Mouse (Mus musculus) heart, postnatal 0 days (tissue): ENCODE results near the gene Gm10642. TPM values are rescaled to one million over a fixed set of nuclear protein-coding genes. Genes with fewer than 3 reads are reported as not detected.

ENCODE experiments used
- ATAC-seq: fragments of 200-750 bp; cut with Nextera tagmentation; 2 replicates; pipeline ENCODE4 v1.8.0; 2017; ENCODE audit warnings: low read depth, moderate number of reproducible peaks, moderate library complexity; ENCODE audit not compliant: insufficient read depth
- DNase-seq: peaks from one replicate; pipeline ENCODE4 v3.0.0-alpha.2; 2016; ENCODE audit warnings: low spot score
- H3K27ac ChIP-seq: fragments of 300-500 bp; sonication (generic); 2 replicates; pipeline ENCODE4 v1.5.1; 2014; ENCODE audit warnings: low read depth, mild to moderate bottlenecking
- H3K27me3 ChIP-seq: fragments of 300-500 bp; sonication (generic); 2 replicates; pipeline ENCODE4 v1.6.1; 2014; ENCODE audit warnings: low read length, mixed read lengths; ENCODE audit not compliant: control insufficient read depth, insufficient read depth
- H3K36me3 ChIP-seq: fragments of 300-500 bp; sonication (generic); replicated peaks from 2 replicates; pipeline ENCODE4 v1.6.1; 2014; ENCODE audit warnings: low read length, mixed read lengths; ENCODE audit not compliant: control insufficient read depth, insufficient read depth
- H3K4me1 ChIP-seq: fragments of 300-500 bp; sonication (generic); 2 replicates; pipeline ENCODE4 v1.6.1; 2014; ENCODE audit warnings: antibody characterized with exemption; ENCODE audit not compliant: control insufficient read depth, insufficient read depth
- H3K4me2 ChIP-seq: fragments of 300-500 bp; sonication (generic); 2 replicates; pipeline ENCODE4 v1.6.1; 2014; ENCODE audit warnings: low read depth, mild to moderate bottlenecking, low read length, moderate library complexity
- H3K4me3 ChIP-seq: fragments of 300-500 bp; sonication (generic); 2 replicates; pipeline ENCODE4 v1.5.1; 2014; ENCODE audit warnings: low read depth, low read length
- H3K9ac ChIP-seq: fragments of 300-500 bp; sonication (generic); replicated peaks from 2 replicates; pipeline ENCODE4 v1.6.1; 2014; ENCODE audit warnings: low read depth, low read length, mixed read lengths
- H3K9me3 ChIP-seq: fragments of 300-500 bp; sonication (generic); replicated peaks from 2 replicates; pipeline ENCODE4 v1.6.1; 2016; ENCODE audit warnings: low read length; ENCODE audit not compliant: control insufficient read depth
- CTCF ChIP-seq: IDR thresholded peaks from 2 replicates; pipeline ENCODE4 v1.5.1; 2016; ENCODE audit warnings: antibody characterized with exemption, control low read depth, low read depth
- EP300 ChIP-seq: IDR thresholded peaks from 2 replicates; pipeline ENCODE4 v1.6.1; 2016; ENCODE audit warnings: antibody characterized with exemption, low read depth
- WGBS: fragments of 180-500 bp; shearing (Covaris S2); extraction: QIAGEN DNeasy Blood & Tissue Kit; methylation state at CpG from one replicate; pipeline ENCODE4 v1.1.7; 2014; 5-methylcytosine and 5-hydroxymethylcytosine counted together
- polyA plus RNA-seq: library from polyadenylated mRNA; unstranded; fragments of >200 nt; fragmentation: Nextera tagmentation; extraction: Ambion mirVana; gene quantifications from 2 replicates; pipeline ENCODE4 v1.2.1, GENCODE M21; 2015
- total RNA-seq: library from RNA; depleted of rRNA; stranded (reverse); fragments of >200 nt; gene quantifications from 2 replicates; pipeline ENCODE4 v1.2.3, GENCODE M21; 2014; ENCODE audit warnings: low replicate concordance

Gene Gm10642
- total and polyA plus RNA-seq, 2 experiments from 2014 or later = 0.78 TPM; not detected in 1

- no peak overlapping the region for H3K9ac ChIP-seq
- TF ChIP-seq EP300 (no peak), CTCF (no peak)
- H3K4me3 ChIP-seq = no peak overlapping the region
- no peak overlapping the region for H3K4me2 ChIP-seq
- DNase-seq (no peak), ATAC-seq (no peak)
- H3K9me3 ChIP-seq = no peaks in the 10 kb centered on the region
- WGBS = 78% methylated on average over 4 of the region's 4 CpGs
- H3K36me3 ChIP-seq = no peaks in the 10 kb centered on the region
- no peak overlapping the region for H3K27ac ChIP-seq
- H3K4me1 ChIP-seq = no peaks in the 10 kb centered on the region; the same call in 1 of the 2 replicates
- no peaks in the 10 kb centered on the region for H3K27me3 ChIP-seq
These were observed 17.6 kb downstream of the Gm10642 start for GRCm38 (mm10) chr9:70673656-70674055.

- Histone ChIP-seq H3K36me3 (no peaks in the 10 kb centered on the region), H3K4me2 (no peak overlapping the region), H3K4me3 (no peak overlapping the region), H3K9me3 (no peaks in the 10 kb centered on the region), H3K4me1 (no peaks in the 10 kb centered on the region; the same call in 1 of the 2 replicates), H3K27me3 (no peaks in the 10 kb centered on the region), H3K9ac (no peak overlapping the region), H3K27ac (no peak overlapping the region)
- ATAC-seq (no peak), DNase-seq (no peak)
- WGBS = 79% methylated on average over 4 of the region's 4 CpGs
- no peak for TF ChIP-seq EP300
- TF ChIP-seq CTCF = no peak
These were observed 19.1 kb downstream of the Gm10642 start for GRCm38 (mm10) chr9:70675117-70675516.

GRCm38 (mm10) chr9:70675961-70676360 is 19.9 kb downstream of the Gm10642 start:
- no peak for ATAC-seq
- Histone ChIP-seq H3K27me3 (no peaks in the 10 kb centered on the region), H3K9ac (no peak overlapping the region), H3K4me2 (no peak overlapping the region), H3K4me3 (no peak overlapping the region), H3K9me3 (no peaks in the 10 kb centered on the region), H3K4me1 (peaks cover 3% of the 10 kb centered on the region; the same call in 1 of the 2 replicates), H3K36me3 (no peaks in the 10 kb centered on the region), H3K27ac (no peak overlapping the region)
- DNase-seq = no peak
- TF ChIP-seq EP300 = no peak
- no peak for TF ChIP-seq CTCF
- 85% methylated on average over 5 of the region's 5 CpGs for WGBS

GRCm38 (mm10) chr9:70678682-70679131 is 22.7 kb downstream of the Gm10642 start, which contains the start of gene Adam10:
Gene Adam10, plus strand, starts transcription at chr9:70678997.
- DNase-seq = peak; percentile 98
- H3K27me3 ChIP-seq = no peaks in the 10 kb centered on the region
- under 1% methylated on average over 43 of the region's 48 CpGs for WGBS
- no peaks in the 10 kb centered on the region for H3K9me3 ChIP-seq
- peak; percentile 98 for ATAC-seq
- TF ChIP-seq EP300 (no peak), CTCF (no peak)
- H3K4me2 ChIP-seq = peak within 1 kb of the TSS; percentile 79
- H3K4me1 ChIP-seq = peaks cover 7% of the 10 kb centered on the region
- peak within 1 kb of the TSS; percentile 96 for H3K27ac ChIP-seq
- H3K36me3 ChIP-seq = no peaks in the 10 kb centered on the region
- peak within 1 kb of the TSS; percentile 76 for H3K4me3 ChIP-seq
- H3K9ac ChIP-seq = peak within 1 kb of the TSS; percentile 87

DNA sequence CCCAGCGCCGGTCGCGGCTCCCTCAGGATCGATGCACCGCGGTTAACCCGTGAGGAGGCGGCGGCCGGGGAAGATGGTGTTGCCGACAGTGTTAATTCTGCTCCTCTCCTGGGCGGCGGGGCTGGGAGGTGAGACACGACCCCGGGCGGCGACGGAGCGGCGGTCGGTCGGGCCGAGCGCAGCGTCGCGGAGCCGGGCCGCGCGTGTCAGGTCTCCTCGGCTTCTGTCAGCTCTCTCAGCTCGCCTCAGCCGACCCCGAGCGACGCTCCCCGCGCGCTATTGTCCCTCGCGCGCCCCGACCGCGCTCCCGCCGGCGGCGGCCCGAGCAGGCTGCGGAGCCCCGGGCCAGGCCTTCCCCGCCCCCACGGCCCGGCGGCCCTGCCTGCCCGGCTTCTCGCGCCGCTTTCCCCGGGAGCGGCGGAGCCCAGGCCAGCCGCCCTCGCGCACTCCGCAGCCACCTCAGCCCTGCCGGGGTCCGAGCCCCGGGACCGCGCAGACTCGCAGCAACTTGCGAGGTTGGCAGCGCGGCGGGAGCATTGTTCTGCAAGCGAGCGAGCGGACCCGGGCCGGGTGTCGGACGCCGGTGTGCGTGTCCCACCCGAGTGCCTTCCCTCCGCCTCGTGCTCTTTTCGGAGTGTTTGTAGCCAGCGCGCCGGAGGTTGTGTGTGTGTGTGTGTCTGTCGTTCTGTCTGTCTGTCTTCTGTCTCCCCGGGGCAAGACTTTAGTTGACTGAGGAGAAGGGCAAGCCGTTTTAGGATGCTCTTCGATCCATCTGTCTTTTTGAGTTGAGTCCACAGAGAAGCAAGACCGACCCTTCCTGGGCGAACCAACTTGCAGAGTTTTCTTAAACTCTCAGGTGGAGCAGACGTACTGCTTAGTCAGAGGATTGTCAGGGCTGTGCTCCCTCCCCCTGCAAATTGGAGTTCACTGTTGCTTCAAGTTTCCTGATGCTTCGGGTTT is 23.4 kb downstream of the Gm10642 start:
- peak overlapping the region; percentile 96 for H3K27ac ChIP-seq
- H3K9me3 ChIP-seq = no peaks in the 10 kb centered on the region
- peak overlapping the region; percentile 79 for H3K4me2 ChIP-seq
- no peaks in the 10 kb centered on the region for H3K36me3 ChIP-seq
- no peak for TF ChIP-seq CTCF
- TF ChIP-seq EP300 = no peak
- WGBS = 1% methylated on average over 79 of the region's 103 CpGs
- H3K27me3 ChIP-seq = no peaks in the 10 kb centered on the region
- peak overlapping the region; percentile 76 for H3K4me3 ChIP-seq
- DNase-seq (peak; percentile 54), ATAC-seq (peak; percentile 67)
- peaks cover 7% of the 10 kb centered on the region for H3K4me1 ChIP-seq
- H3K9ac ChIP-seq = peak overlapping the region; percentile 87
